Mouse (Mus musculus): ENCODE measurements around the gene Dach1. TPM values are rescaled to one million over a fixed set of nuclear protein-coding genes. Genes with fewer than 3 reads are reported as not detected.

Gene Dach1
- polyA plus RNA-seq, 1 experiment from 2014 or later = 8.6 TPM

DNA sequence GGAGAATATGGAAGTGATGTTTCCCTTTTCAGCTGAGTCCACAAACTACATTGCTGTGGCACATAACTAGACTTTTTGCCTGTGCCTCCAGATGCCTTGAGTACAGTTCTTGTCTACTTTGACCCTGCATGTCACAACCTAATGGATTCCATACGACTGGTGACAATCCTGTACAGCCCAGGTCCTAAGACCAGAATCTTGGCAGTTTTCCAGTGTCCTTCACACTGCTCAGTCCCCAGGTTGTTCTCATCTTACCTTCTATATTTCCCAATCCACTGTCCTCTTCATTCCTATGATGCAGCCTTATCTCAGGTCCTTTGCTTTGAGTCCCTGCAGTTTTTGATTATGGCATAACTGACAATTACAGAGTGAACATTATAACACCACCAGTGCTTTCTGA, 131.0 kb downstream of the Dach1 start:
- Histone ChIP-seq H3K4me1 (ENCODE audit: control insufficient read depth, insufficient read depth, low read length) (no peaks in the 10 kb centered on the region), H3K9ac (replicated peaks; ENCODE audit: low read depth, low read length) (no peak overlapping the region), H3K9me3 (ENCODE audit: control insufficient read depth, low read depth, low read length) (no peaks in the 10 kb centered on the region), H3K27ac (ENCODE audit: low read length) (no peak overlapping the region), H3K36me3 (ENCODE audit: control insufficient read depth, insufficient read depth, low read length) (no peaks in the 10 kb centered on the region), H3K27me3 (ENCODE audit: control insufficient read depth, insufficient read depth, low read length) (no peaks in the 10 kb centered on the region), H3K4me2 (replicated peaks; ENCODE audit: low read depth, low read length) (no peak overlapping the region), H3K4me3 (ENCODE audit: low read depth, low read length) (no peak overlapping the region)
- ATAC-seq (ENCODE audit: insufficient number of reproducible peaks, insufficient read depth, low FRiP score, low read depth) = no peak
- WGBS = 26% methylated on average over 1 of the region's 1 CpGs

GRCm38 (mm10) chr14:98037175-98037574, 132.4 kb downstream of the Dach1 start:
- Histone ChIP-seq H3K36me3 (ENCODE audit: control insufficient read depth, insufficient read depth, low read length) (no peaks in the 10 kb centered on the region), H3K4me3 (ENCODE audit: low read depth, low read length) (no peak overlapping the region), H3K27me3 (ENCODE audit: control insufficient read depth, insufficient read depth, low read length) (no peaks in the 10 kb centered on the region), H3K9ac (replicated peaks; ENCODE audit: low read depth, low read length) (no peak overlapping the region), H3K27ac (ENCODE audit: low read length) (no peak overlapping the region), H3K4me2 (replicated peaks; ENCODE audit: low read depth, low read length) (no peak overlapping the region), H3K9me3 (ENCODE audit: control insufficient read depth, low read depth, low read length) (no peaks in the 10 kb centered on the region), H3K4me1 (ENCODE audit: control insufficient read depth, insufficient read depth, low read length) (no peaks in the 10 kb centered on the region)
- ATAC-seq (ENCODE audit: insufficient number of reproducible peaks, insufficient read depth, low FRiP score, low read depth) = no peak
- WGBS = 49% methylated on average over 3 of the region's 3 CpGs

DNA sequence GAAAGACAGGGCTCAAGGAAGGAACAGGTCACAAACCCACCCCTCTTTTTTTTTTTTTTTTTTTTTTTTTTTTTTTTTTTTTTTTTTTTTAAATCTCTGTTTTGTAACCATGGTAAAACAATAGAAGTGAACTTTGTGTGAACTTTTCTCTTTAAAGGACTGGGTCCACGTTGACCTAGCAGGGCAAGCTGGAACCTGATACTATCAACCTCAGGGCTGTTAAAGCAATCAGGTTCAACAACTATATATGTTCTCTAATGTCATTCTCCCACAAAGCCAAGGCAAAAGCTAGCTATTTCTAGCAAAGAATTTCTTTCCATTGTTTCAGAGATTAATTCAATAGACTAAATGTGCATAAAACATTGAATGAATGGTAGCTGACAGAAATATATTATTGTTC, 134.3 kb downstream of the Dach1 start:
- Histone ChIP-seq H3K36me3 (ENCODE audit: control insufficient read depth, insufficient read depth, low read length) (no peaks in the 10 kb centered on the region), H3K4me2 (replicated peaks; ENCODE audit: low read depth, low read length) (no peak overlapping the region), H3K9me3 (ENCODE audit: control insufficient read depth, low read depth, low read length) (no peaks in the 10 kb centered on the region), H3K4me1 (ENCODE audit: control insufficient read depth, insufficient read depth, low read length) (no peaks in the 10 kb centered on the region), H3K27ac (ENCODE audit: low read length) (no peak overlapping the region), H3K27me3 (ENCODE audit: control insufficient read depth, insufficient read depth, low read length) (no peaks in the 10 kb centered on the region), H3K9ac (replicated peaks; ENCODE audit: low read depth, low read length) (no peak overlapping the region), H3K4me3 (ENCODE audit: low read depth, low read length) (no peak overlapping the region)
- no peak for ATAC-seq (ENCODE audit: insufficient number of reproducible peaks, insufficient read depth, low FRiP score, low read depth)
- 0% methylated on average over 1 of the region's 1 CpGs for WGBS

DNA sequence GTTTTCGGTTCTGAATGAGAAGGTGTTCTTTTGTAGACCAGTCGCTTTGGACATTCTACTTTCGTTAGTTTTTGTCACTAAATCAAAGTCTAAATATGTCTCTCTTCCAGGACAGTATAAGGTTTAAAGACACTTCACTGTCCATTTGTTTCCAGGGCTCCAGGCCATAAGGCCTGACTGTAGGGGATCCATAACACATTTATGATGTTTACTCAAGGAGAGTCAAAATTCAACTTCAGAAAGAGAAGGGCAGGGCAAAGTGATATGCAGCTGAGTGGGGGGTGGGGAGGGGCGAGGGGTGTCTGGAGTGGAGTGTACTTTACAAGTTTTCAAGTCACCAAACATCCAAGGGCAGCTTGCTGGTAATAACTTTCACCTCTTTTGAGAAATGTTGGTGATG, 146.0 kb downstream of the Dach1 start:
- H3K36me3 ChIP-seq (ENCODE audit: control insufficient read depth, insufficient read depth, low read length) = no peaks in the 10 kb centered on the region

GRCm38 (mm10) chr14:98014053-98014452, 155.5 kb downstream of the Dach1 start:
- Histone ChIP-seq H3K9me3 (ENCODE audit: control insufficient read depth, low read depth, low read length) (no peaks in the 10 kb centered on the region), H3K9ac (replicated peaks; ENCODE audit: low read depth, low read length) (no peak overlapping the region), H3K27me3 (ENCODE audit: control insufficient read depth, insufficient read depth, low read length) (no peaks in the 10 kb centered on the region), H3K36me3 (ENCODE audit: control insufficient read depth, insufficient read depth, low read length) (no peaks in the 10 kb centered on the region), H3K4me2 (replicated peaks; ENCODE audit: low read depth, low read length) (no peak overlapping the region), H3K4me3 (ENCODE audit: low read depth, low read length) (no peak overlapping the region), H3K27ac (ENCODE audit: low read length) (no peak overlapping the region), H3K4me1 (ENCODE audit: control insufficient read depth, insufficient read depth, low read length) (no peaks in the 10 kb centered on the region)
- ATAC-seq (ENCODE audit: insufficient number of reproducible peaks, insufficient read depth, low FRiP score, low read depth) = no peak
- 55% methylated on average over 1 of the region's 1 CpGs for WGBS

More for the DNA sequence above, 146.0 kb downstream of the Dach1 start:
- no peak overlapping the region for H3K4me3 ChIP-seq (ENCODE audit: low read depth, low read length)
- no peak overlapping the region for H3K9ac ChIP-seq (replicated peaks; ENCODE audit: low read depth, low read length)
- H3K27me3 ChIP-seq (ENCODE audit: control insufficient read depth, insufficient read depth, low read length) = no peaks in the 10 kb centered on the region
- no peaks in the 10 kb centered on the region for H3K9me3 ChIP-seq (ENCODE audit: control insufficient read depth, low read depth, low read length)
- no peak for ATAC-seq (ENCODE audit: insufficient number of reproducible peaks, insufficient read depth, low FRiP score, low read depth)
- 56% methylated on average over 4 of the region's 4 CpGs for WGBS
- H3K27ac ChIP-seq (ENCODE audit: low read length) = no peak overlapping the region
- H3K4me2 ChIP-seq (replicated peaks; ENCODE audit: low read depth, low read length) = no peak overlapping the region
- no peaks in the 10 kb centered on the region for H3K4me1 ChIP-seq (ENCODE audit: control insufficient read depth, insufficient read depth, low read length)

- no peak overlapping the region for H3K4me2 ChIP-seq (replicated peaks; ENCODE audit: low read depth, low read length)
- 86% methylated on average over 6 of the region's 6 CpGs for WGBS
- no peak for ATAC-seq (ENCODE audit: insufficient number of reproducible peaks, insufficient read depth, low FRiP score, low read depth)
These were observed 161.1 kb downstream of the Dach1 start for GRCm38 (mm10) chr14:98008501-98008900.

DNA sequence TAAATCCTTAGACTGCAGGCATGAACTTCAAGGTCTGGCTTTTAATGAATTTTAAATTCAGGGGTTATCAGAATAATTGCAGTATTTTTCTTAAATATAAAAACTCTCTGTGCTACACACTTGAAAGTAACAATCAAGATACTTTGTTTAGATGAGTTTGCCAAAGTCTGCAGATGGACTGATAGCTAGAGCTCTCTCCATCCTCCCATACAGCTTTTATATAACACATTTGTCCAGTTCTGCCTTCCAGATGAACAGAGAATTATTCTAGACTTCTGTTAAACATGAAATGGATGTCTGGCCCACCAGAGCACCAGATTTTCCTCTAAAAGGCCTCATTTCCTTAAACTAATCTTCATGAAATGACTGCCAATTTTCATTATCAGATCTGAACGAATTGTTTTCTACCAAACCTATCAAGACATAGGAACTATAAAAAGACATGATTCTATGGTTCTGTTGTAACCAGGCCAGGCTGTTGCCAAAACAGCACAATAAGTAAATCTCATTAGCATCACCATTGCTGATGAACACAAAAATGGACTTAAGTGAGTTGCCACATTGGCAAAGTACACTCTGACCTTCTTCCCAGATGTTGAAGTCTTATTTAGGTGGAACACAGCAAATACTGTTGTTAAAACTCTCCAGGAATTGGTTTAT, 167.4 kb downstream of the Dach1 start:
- no peak overlapping the region for H3K9ac ChIP-seq (replicated peaks; ENCODE audit: low read depth, low read length)
- no peaks in the 10 kb centered on the region for H3K4me1 ChIP-seq (ENCODE audit: control insufficient read depth, insufficient read depth, low read length)
- H3K4me2 ChIP-seq (replicated peaks; ENCODE audit: low read depth, low read length) = no peak overlapping the region
- ATAC-seq (ENCODE audit: insufficient number of reproducible peaks, insufficient read depth, low FRiP score, low read depth) = no peak
- no peak overlapping the region for H3K4me3 ChIP-seq (ENCODE audit: low read depth, low read length)
- H3K36me3 ChIP-seq (ENCODE audit: control insufficient read depth, insufficient read depth, low read length) = no peaks in the 10 kb centered on the region
- no peaks in the 10 kb centered on the region for H3K9me3 ChIP-seq (ENCODE audit: control insufficient read depth, low read depth, low read length)
- H3K27me3 ChIP-seq (ENCODE audit: control insufficient read depth, insufficient read depth, low read length) = no peaks in the 10 kb centered on the region
- 55% methylated on average over 1 of the region's 1 CpGs for WGBS
- H3K27ac ChIP-seq (ENCODE audit: low read length) = no peak overlapping the region

More at GRCm38 (mm10) chr14:98008501-98008900, 161.1 kb downstream of the Dach1 start:
- H3K4me3 ChIP-seq (ENCODE audit: low read depth, low read length) = no peak overlapping the region
- H3K9me3 ChIP-seq (ENCODE audit: control insufficient read depth, low read depth, low read length) = no peaks in the 10 kb centered on the region
- no peaks in the 10 kb centered on the region for H3K4me1 ChIP-seq (ENCODE audit: control insufficient read depth, insufficient read depth, low read length)
- H3K36me3 ChIP-seq (ENCODE audit: control insufficient read depth, insufficient read depth, low read length) = no peaks in the 10 kb centered on the region
- H3K9ac ChIP-seq (replicated peaks; ENCODE audit: low read depth, low read length) = no peak overlapping the region
- H3K27ac ChIP-seq (ENCODE audit: low read length) = no peak overlapping the region
- no peaks in the 10 kb centered on the region for H3K27me3 ChIP-seq (ENCODE audit: control insufficient read depth, insufficient read depth, low read length)

DNA sequence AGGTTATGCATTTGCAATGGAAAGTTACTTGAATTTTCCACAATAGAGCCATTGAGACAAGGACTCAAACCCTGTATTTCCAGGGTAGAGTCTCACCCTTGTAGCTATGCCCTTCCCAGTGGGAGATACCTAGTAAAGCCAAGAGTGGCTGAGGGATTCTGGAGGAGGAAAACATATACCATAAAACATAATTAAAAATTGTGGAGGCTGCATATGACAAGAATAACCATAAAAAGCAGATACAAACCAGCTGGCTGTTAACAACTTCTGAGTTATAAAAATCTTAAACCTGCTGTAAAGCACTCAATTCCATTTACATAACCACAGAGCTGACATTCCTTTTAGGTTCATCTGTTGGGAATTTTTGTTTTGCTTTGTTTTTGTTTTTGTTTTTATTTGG, 171.0 kb downstream of the Dach1 start:
- Histone ChIP-seq H3K9ac (replicated peaks; ENCODE audit: low read depth, low read length) (no peak overlapping the region), H3K27me3 (ENCODE audit: control insufficient read depth, insufficient read depth, low read length) (no peaks in the 10 kb centered on the region), H3K4me2 (replicated peaks; ENCODE audit: low read depth, low read length) (no peak overlapping the region), H3K4me1 (ENCODE audit: control insufficient read depth, insufficient read depth, low read length) (no peaks in the 10 kb centered on the region), H3K27ac (ENCODE audit: low read length) (no peak overlapping the region), H3K9me3 (ENCODE audit: control insufficient read depth, low read depth, low read length) (no peaks in the 10 kb centered on the region), H3K36me3 (ENCODE audit: control insufficient read depth, insufficient read depth, low read length) (no peaks in the 10 kb centered on the region), H3K4me3 (ENCODE audit: low read depth, low read length) (no peak overlapping the region)
- no peak for ATAC-seq (ENCODE audit: insufficient number of reproducible peaks, insufficient read depth, low FRiP score, low read depth)

- ATAC-seq (ENCODE audit: insufficient number of reproducible peaks, insufficient read depth, low FRiP score, low read depth) = no peak
- 63% methylated on average over 3 of the region's 3 CpGs for WGBS
- H3K4me1 ChIP-seq (ENCODE audit: control insufficient read depth, insufficient read depth, low read length) = no peaks in the 10 kb centered on the region
These were observed 186.3 kb downstream of the Dach1 start for GRCm38 (mm10) chr14:97983251-97983650.

More at GRCm38 (mm10) chr14:97983251-97983650, 186.3 kb downstream of the Dach1 start:
- Histone ChIP-seq H3K4me2 (replicated peaks; ENCODE audit: low read depth, low read length) (no peak overlapping the region), H3K36me3 (ENCODE audit: control insufficient read depth, insufficient read depth, low read length) (no peaks in the 10 kb centered on the region), H3K9me3 (ENCODE audit: control insufficient read depth, low read depth, low read length) (no peaks in the 10 kb centered on the region), H3K4me3 (ENCODE audit: low read depth, low read length) (no peak overlapping the region), H3K9ac (replicated peaks; ENCODE audit: low read depth, low read length) (no peak overlapping the region), H3K27me3 (ENCODE audit: control insufficient read depth, insufficient read depth, low read length) (no peaks in the 10 kb centered on the region), H3K27ac (ENCODE audit: low read length) (no peak overlapping the region)

All from stomach, embryonic 14.5 days (tissue).